Mouse (Mus musculus): ENCODE measurements around the gene Tcaf3. TPM values are rescaled to one million over a fixed set of nuclear protein-coding genes. Genes with fewer than 3 reads are reported as not detected.

The Tcaf3 gene
- polyA plus RNA-seq, 1 experiment from 2014 or later: not detected

DNA sequence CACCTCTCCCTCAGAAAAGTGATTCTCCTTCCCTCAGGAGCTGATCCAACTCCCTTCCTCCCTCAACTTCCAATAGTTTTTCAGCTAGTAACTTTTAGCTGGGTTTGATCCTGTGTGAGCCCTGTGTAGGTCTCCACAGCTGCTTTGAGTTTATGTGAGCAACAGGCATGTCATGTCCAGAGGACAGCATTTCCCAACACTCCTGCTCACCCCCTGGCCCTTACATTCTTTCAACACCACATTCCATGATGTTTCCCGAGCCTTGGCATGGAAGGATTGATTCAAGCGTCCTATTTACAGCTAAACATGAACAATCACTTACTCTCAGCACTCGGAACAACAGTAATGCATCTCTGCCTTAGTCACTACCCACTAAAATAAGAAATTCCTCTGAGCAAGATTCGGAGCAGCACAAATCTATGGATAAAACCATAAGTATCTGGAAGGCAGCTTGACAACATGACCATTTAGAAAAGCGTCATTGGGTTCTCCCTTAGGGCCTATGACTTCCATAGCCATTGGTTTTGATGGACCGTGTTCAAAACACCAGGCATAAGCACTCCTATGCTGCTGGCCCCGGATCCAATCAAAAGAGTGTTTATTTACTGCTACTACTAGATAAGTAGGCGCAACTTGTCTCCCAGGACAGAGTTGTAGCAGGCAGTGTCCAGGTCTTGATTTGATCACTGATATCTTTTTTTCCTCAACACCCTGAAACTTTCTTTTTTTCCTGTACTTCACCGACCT is 14.6 kb downstream of the Tcaf3 start:
- Histone ChIP-seq H3K9me3 (replicated peaks) (no peaks in the 10 kb centered on the region), H3K36me3 (no peaks in the 10 kb centered on the region), H3K27me3 (replicated peaks) (no peaks in the 10 kb centered on the region), H3K4me3 (peak overlapping the region; percentile 11; the same call in 1 of the 2 replicates), H3K27ac (ENCODE audit: poor library complexity, severe bottlenecking) (no peak overlapping the region), H3K4me1 (replicated peaks) (0 out of 2 replicates have a peak, but pooled peaks cover 3% of the 10 kb centered on the region), H3K9ac (no peak overlapping the region), H3K4me2 (peak overlapping the region; percentile 42)
- no peak for ATAC-seq (ENCODE audit: insufficient number of reproducible peaks, low FRiP score)
- 45% methylated on average over 9 of the region's 9 CpGs for WGBS

- H3K4me2 ChIP-seq: no peak overlapping the region
- no peak overlapping the region for H3K9ac ChIP-seq
- no peaks in the 10 kb centered on the region for H3K9me3 ChIP-seq (replicated peaks)
- no peak overlapping the region for H3K4me3 ChIP-seq
- no peak for ATAC-seq (ENCODE audit: insufficient number of reproducible peaks, low FRiP score)
- no peaks in the 10 kb centered on the region for H3K27me3 ChIP-seq (replicated peaks)
- no peaks in the 10 kb centered on the region for H3K36me3 ChIP-seq
- H3K27ac ChIP-seq (ENCODE audit: poor library complexity, severe bottlenecking): no peak overlapping the region
- H3K4me1 ChIP-seq (replicated peaks): 0 out of 2 replicates have a peak, but pooled peaks cover 3% of the 10 kb centered on the region
- 71% methylated on average over 4 of the region's 4 CpGs for WGBS
These were observed 18.8 kb downstream of the Tcaf3 start for GRCm38 (mm10) chr6:42578678-42579077.

DNA sequence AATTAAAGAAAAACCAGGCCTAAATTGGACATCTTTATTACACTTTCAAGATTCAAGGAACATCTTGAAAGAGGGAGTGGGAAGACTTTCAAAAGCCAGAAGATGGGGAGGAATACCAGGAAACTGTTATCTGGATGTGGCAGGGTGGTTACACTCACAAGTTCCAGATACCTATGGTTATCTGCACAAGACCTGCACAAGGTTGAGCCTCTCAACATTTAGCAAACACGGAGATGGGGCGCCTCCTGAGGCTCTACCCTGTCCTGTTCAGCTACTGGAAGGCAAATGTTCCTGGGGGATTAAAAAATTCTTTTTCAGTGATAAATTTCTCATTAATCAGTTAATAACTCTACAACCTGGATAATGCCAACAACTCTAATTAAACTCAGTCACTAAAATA is 20.1 kb downstream of the Tcaf3 start:
- ATAC-seq (ENCODE audit: insufficient number of reproducible peaks, low FRiP score): no peak
- Histone ChIP-seq H3K4me1 (replicated peaks) (no peaks in the 10 kb centered on the region), H3K4me3 (no peak overlapping the region), H3K36me3 (no peaks in the 10 kb centered on the region), H3K9me3 (replicated peaks) (no peaks in the 10 kb centered on the region), H3K4me2 (no peak overlapping the region), H3K9ac (no peak overlapping the region), H3K27me3 (replicated peaks) (no peaks in the 10 kb centered on the region), H3K27ac (ENCODE audit: poor library complexity, severe bottlenecking) (no peak overlapping the region)
- 70% methylated on average over 2 of the region's 2 CpGs for WGBS

DNA sequence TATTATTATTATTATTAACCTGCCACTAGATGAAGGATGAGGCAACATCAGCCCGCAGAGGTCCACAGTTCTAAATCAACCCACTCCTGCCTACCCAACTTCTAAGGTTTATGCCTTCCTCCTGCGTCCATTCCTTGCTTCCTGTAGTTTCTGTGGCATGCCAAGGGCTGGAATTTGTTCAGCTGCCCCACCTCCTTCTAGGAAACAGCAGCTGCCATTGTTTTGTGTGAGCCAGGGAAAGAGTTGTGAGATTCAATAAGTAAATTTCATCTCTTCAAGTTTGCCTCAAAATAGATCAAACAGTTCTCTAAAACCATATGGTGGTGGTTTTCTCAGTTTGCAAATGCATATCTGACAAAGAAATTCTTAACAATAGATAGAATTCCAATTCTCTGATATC is 29.3 kb downstream of the Tcaf3 start:
- H3K9me3 ChIP-seq (replicated peaks): no peaks in the 10 kb centered on the region
- no peak overlapping the region for H3K27ac ChIP-seq (ENCODE audit: poor library complexity, severe bottlenecking)
- H3K36me3 ChIP-seq: no peaks in the 10 kb centered on the region
- H3K9ac ChIP-seq: no peak overlapping the region
- H3K27me3 ChIP-seq (replicated peaks): no peaks in the 10 kb centered on the region
- ATAC-seq (ENCODE audit: insufficient number of reproducible peaks, low FRiP score): no peak
- no peaks in the 10 kb centered on the region for H3K4me1 ChIP-seq (replicated peaks)
- H3K4me3 ChIP-seq: no peak overlapping the region
- H3K4me2 ChIP-seq: no peak overlapping the region
- WGBS: 65% methylated on average over 2 of the region's 2 CpGs

- no peak overlapping the region for H3K4me3 ChIP-seq
- no peak for ATAC-seq (ENCODE audit: insufficient number of reproducible peaks, low FRiP score)
- H3K9ac ChIP-seq: no peak overlapping the region
- H3K27me3 ChIP-seq (replicated peaks): no peaks in the 10 kb centered on the region
- H3K9me3 ChIP-seq (replicated peaks): no peaks in the 10 kb centered on the region
- WGBS: 75% methylated on average over 2 of the region's 2 CpGs
- no peak overlapping the region for H3K27ac ChIP-seq (ENCODE audit: poor library complexity, severe bottlenecking)
- H3K36me3 ChIP-seq: no peaks in the 10 kb centered on the region
- peaks cover 3% of the 10 kb centered on the region for H3K4me1 ChIP-seq (replicated peaks)
- no peak overlapping the region for H3K4me2 ChIP-seq
These were observed 31.4 kb downstream of the Tcaf3 start for GRCm38 (mm10) chr6:42566076-42566598.

DNA sequence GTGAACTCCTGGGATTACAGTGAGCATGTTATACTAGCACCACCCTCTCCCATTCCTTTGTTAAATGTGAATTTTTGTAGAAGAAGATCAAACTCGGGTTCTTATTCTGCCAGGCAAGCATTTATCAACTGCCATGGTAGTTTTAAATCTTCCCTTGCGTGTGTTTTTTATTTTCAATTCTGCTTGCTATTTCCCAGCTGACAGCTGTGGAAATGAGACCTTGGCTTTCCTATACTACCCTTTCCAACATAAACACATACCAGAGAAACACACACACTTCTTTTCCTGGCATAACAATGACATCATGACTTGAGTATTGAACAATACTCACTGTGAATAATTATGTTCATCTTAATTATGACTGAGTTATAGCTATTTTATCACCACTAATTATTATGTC is 35.2 kb downstream of the Tcaf3 start:
- no peaks in the 10 kb centered on the region for H3K36me3 ChIP-seq
- 40% methylated on average over 2 of the region's 2 CpGs for WGBS
- no peaks in the 10 kb centered on the region for H3K9me3 ChIP-seq (replicated peaks)
- no peak overlapping the region for H3K4me2 ChIP-seq
- 0 out of 2 replicates have a peak, but pooled peaks have one; percentile 55 for ATAC-seq (ENCODE audit: insufficient number of reproducible peaks, low FRiP score)
- no peak overlapping the region for H3K4me3 ChIP-seq
- peaks cover 24% of the 10 kb centered on the region for H3K4me1 ChIP-seq (replicated peaks)
- H3K27ac ChIP-seq (ENCODE audit: poor library complexity, severe bottlenecking): no peak overlapping the region
- H3K9ac ChIP-seq: no peak overlapping the region
- no peaks in the 10 kb centered on the region for H3K27me3 ChIP-seq (replicated peaks)

DNA sequence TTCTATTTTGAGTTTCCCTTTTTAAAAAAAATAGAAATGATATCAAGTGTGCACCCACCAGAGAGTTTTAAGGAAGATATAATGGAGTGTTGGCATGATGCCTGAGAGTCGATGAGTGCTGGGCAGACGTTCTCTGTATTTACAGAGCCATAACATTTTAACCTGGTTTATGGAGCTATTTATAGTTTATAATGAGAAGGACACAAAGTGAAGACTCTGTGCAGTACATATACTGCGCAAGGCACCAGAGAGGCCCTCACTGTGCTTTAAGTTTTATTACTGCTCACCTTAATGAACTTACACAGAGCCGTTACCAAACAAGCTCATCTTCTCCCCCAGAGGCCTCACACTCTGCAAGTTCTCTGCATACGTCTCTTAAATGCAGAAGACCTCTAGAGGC is 36.6 kb downstream of the Tcaf3 start:
- no peak overlapping the region for H3K4me3 ChIP-seq
- no peaks in the 10 kb centered on the region for H3K36me3 ChIP-seq
- H3K9ac ChIP-seq: no peak overlapping the region
- H3K9me3 ChIP-seq (replicated peaks): no peaks in the 10 kb centered on the region
- no peak overlapping the region for H3K4me2 ChIP-seq
- H3K27ac ChIP-seq (ENCODE audit: poor library complexity, severe bottlenecking): peak overlapping the region; percentile 33; the same call in 1 of the 2 replicates
- H3K27me3 ChIP-seq (replicated peaks): no peaks in the 10 kb centered on the region
- H3K4me1 ChIP-seq (replicated peaks): peaks cover 24% of the 10 kb centered on the region
- 51% methylated on average over 5 of the region's 5 CpGs for WGBS
- ATAC-seq (ENCODE audit: insufficient number of reproducible peaks, low FRiP score): no peak

DNA sequence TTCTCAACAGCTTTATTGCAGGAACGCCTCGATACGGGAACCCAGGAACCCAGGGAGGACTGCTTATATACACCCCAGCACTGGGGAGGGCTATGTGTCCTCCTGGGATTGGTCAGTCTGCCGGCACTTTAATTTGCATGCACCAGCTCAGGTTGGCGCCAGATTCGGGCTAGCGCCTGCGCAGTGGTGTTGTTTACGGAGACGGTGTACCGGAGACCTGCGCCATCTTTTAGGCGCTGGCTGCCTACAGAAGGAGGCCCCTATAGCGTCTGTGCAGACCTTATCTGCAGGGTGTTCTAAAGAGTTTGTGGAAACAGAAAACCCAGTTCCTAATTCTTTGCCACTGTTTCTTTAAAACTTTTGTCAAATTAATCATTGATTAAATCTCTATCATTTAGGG is 38.9 kb downstream of the Tcaf3 start:
- H3K4me3 ChIP-seq: no peak overlapping the region
- WGBS: 93% methylated on average over 14 of the region's 14 CpGs

GRCm38 (mm10) chr6:42547461-42547860 is 50.0 kb downstream of the Tcaf3 start, which contains the start of gene Olfr455:
Gene Olfr455 (minus strand): TSS chr6:42547587.
- no peak within 1 kb of the TSS for H3K4me2 ChIP-seq
- H3K4me1 ChIP-seq (replicated peaks): peaks cover 6% of the 10 kb centered on the region
- no peak within 1 kb of the TSS for H3K4me3 ChIP-seq
- 69% methylated on average over 4 of the region's 4 CpGs for WGBS
- ATAC-seq (ENCODE audit: insufficient number of reproducible peaks, low FRiP score): no peak
- H3K9me3 ChIP-seq (replicated peaks): no peaks in the 10 kb centered on the region
- no peak within 1 kb of the TSS for H3K27ac ChIP-seq (ENCODE audit: poor library complexity, severe bottlenecking)
- H3K36me3 ChIP-seq: no peaks in the 10 kb centered on the region
- no peak within 1 kb of the TSS for H3K9ac ChIP-seq
- no peaks in the 10 kb centered on the region for H3K27me3 ChIP-seq (replicated peaks)

More for the DNA sequence above, 38.9 kb downstream of the Tcaf3 start:
- H3K4me2 ChIP-seq: no peak overlapping the region
- H3K4me1 ChIP-seq (replicated peaks): peaks cover 24% of the 10 kb centered on the region
- ATAC-seq (ENCODE audit: insufficient number of reproducible peaks, low FRiP score): no peak
- H3K36me3 ChIP-seq: no peaks in the 10 kb centered on the region
- no peaks in the 10 kb centered on the region for H3K9me3 ChIP-seq (replicated peaks)
- no peak overlapping the region for H3K27ac ChIP-seq (ENCODE audit: poor library complexity, severe bottlenecking)
- H3K9ac ChIP-seq: no peak overlapping the region
- H3K27me3 ChIP-seq (replicated peaks): no peaks in the 10 kb centered on the region

GRCm38 (mm10) chr6:42546180-42546579 is 51.3 kb downstream of the Tcaf3 start:
- H3K27me3 ChIP-seq (replicated peaks): no peaks in the 10 kb centered on the region
- peaks cover 6% of the 10 kb centered on the region for H3K4me1 ChIP-seq (replicated peaks)
- no peak overlapping the region for H3K4me2 ChIP-seq
- no peak overlapping the region for H3K4me3 ChIP-seq
- no peak overlapping the region for H3K27ac ChIP-seq (ENCODE audit: poor library complexity, severe bottlenecking)
- H3K9me3 ChIP-seq (replicated peaks): no peaks in the 10 kb centered on the region
- WGBS: 83% methylated on average over 2 of the region's 2 CpGs
- no peak overlapping the region for H3K9ac ChIP-seq
- ATAC-seq (ENCODE audit: insufficient number of reproducible peaks, low FRiP score): no peak
- no peaks in the 10 kb centered on the region for H3K36me3 ChIP-seq

GRCm38 (mm10) chr6:42545451-42545885 is 52.0 kb downstream of the Tcaf3 start:
- no peak overlapping the region for H3K4me3 ChIP-seq
- H3K27ac ChIP-seq (ENCODE audit: poor library complexity, severe bottlenecking): no peak overlapping the region
- 26% methylated on average over 2 of the region's 2 CpGs for WGBS
- no peak overlapping the region for H3K4me2 ChIP-seq
- no peak overlapping the region for H3K9ac ChIP-seq
- peaks cover 6% of the 10 kb centered on the region for H3K4me1 ChIP-seq (replicated peaks)
- H3K27me3 ChIP-seq (replicated peaks): no peaks in the 10 kb centered on the region
- ATAC-seq (ENCODE audit: insufficient number of reproducible peaks, low FRiP score): peak; percentile 36; the same call in 1 of the 2 replicates
- no peaks in the 10 kb centered on the region for H3K36me3 ChIP-seq
- H3K9me3 ChIP-seq (replicated peaks): no peaks in the 10 kb centered on the region

Measured in heart, embryonic 12.5 days (tissue).